Mouse (Mus musculus) inflammation-experienced regulatory T-cells, adult 16 weeks (primary cell): ENCODE results near the gene Chpf. TPM values are rescaled to one million over a fixed set of nuclear protein-coding genes. Genes with fewer than 3 reads are reported as not detected.

Experiments used
- polyA plus RNA-seq: library from polyadenylated mRNA; unstranded; fragments of 100-300 nt; shearing (Covaris generic); gene quantifications from one replicate; pipeline ENCODE4 v1.2.1, GENCODE M21; 2017

Gene Chpf
- polyA plus RNA-seq = 10.9 TPM

GRCm38 (mm10) chr1:75478916-75479634 lies at the start of gene Chpf, which contains the start of gene Tmem198:
Chpf (minus strand) TSS chr1:75479307.
Tmem198 (plus strand) TSS chr1:75479532.

GRCm38 (mm10) chr1:75521321-75522031 lies 42.4 kb upstream of the Chpf start, which contains the start of gene Stk11ip:
Stk11ip (plus strand) TSS chr1:75521529.

GRCm38 (mm10) chr1:75507006-75507405 lies 27.9 kb upstream of the Chpf start, which contains the start of gene Inha:
Inha (plus strand) TSS chr1:75507077.

GRCm38 (mm10) chr1:75505956-75506831 lies 27.1 kb upstream of the Chpf start, which contains the start of gene Obsl1:
Obsl1 (minus strand) TSS chr1:75506452.

GRCm38 (mm10) chr1:75450314-75451005 lies 28.6 kb downstream of the Chpf start, which contains the start of gene Asic4:
Asic4 (plus strand) TSS chr1:75450436.

GRCm38 (mm10) chr1:75435475-75436328 lies 43.4 kb downstream of the Chpf start, which contains the start of gene Gmppa:
Gmppa (plus strand) TSS chr1:75435930.

Other genes starting within 250 kb of the Chpf start
- not detected for gene A630095N17Rik, start 247.2 kb downstream of the Chpf start, polyA plus RNA-seq
- gene Dnajb2, start 242.9 kb downstream of the Chpf start, polyA plus RNA-seq = 39.6 TPM
- not detected for gene Ptprn, start 214.8 kb downstream of the Chpf start, polyA plus RNA-seq
- gene Resp18, start 200.9 kb downstream of the Chpf start, polyA plus RNA-seq = not detected
- 90.7 TPM for gene Dnpep, start 161.3 kb downstream of the Chpf start, polyA plus RNA-seq
- 0.22 TPM for gene Des, start 119.0 kb downstream of the Chpf start, polyA plus RNA-seq
- gene Speg, start 104.0 kb downstream of the Chpf start, polyA plus RNA-seq = 0.93 TPM
- 93.4 TPM for gene Gmppa, start 43.4 kb downstream of the Chpf start, polyA plus RNA-seq
- gene Asic4, start 28.9 kb downstream of the Chpf start, polyA plus RNA-seq = not detected
- 0.49 TPM for gene Tmem198, start 225 bp upstream of the Chpf start, polyA plus RNA-seq
- gene Obsl1, start 27.1 kb upstream of the Chpf start, polyA plus RNA-seq = not detected
- not detected for gene Inha, start 27.8 kb upstream of the Chpf start, polyA plus RNA-seq
- gene Stk11ip, start 42.2 kb upstream of the Chpf start, polyA plus RNA-seq = 28.2 TPM
- gene Slc4a3, start 67.0 kb upstream of the Chpf start, polyA plus RNA-seq = 0.04 TPM